Mouse (Mus musculus) 416B (cell line): ENCODE measurements at regions not wholly inside any gene's neighbourhood (a gene's known extent, or its start where the extent isn't known, plus 50 kb on each side); places are given as distances from the start of the nearest gene placed in this dataset.

Experiments used
- DNase-seq: peaks from one replicate; pipeline ENCODE4 v3.0.0; 2011; ENCODE audit warnings: low read depth

- peak; percentile 61 for DNase-seq
Measured at GRCm38 (mm10) chr5:121078531-121078930, 68.6 kb upstream of the Rph3a start.

DNA sequence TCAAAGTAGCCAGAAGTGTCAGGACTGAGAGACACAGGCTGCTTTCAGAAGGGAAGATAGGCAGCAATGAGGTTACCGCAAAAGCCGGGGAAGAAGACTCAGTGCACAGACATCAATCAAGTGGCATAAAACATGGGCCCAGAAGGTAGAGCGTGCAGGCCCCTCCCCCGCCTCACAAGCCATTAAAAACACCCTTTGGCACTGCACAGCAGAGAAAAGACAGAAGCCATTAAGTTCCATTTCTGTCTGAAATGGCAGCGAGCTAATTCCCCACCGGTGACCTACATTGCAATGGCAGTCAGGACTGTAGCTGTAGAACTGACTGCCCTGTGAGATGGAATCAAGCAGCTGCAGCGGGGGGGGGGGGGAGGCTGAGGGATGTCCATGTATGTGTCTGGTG is 66.8 kb upstream of the Rph3a start:
- no peak for DNase-seq

- DNase-seq = peak; percentile 26
Measured at GRCm38 (mm10) chr5:121068821-121069220, 58.9 kb upstream of the Rph3a start.

DNA sequence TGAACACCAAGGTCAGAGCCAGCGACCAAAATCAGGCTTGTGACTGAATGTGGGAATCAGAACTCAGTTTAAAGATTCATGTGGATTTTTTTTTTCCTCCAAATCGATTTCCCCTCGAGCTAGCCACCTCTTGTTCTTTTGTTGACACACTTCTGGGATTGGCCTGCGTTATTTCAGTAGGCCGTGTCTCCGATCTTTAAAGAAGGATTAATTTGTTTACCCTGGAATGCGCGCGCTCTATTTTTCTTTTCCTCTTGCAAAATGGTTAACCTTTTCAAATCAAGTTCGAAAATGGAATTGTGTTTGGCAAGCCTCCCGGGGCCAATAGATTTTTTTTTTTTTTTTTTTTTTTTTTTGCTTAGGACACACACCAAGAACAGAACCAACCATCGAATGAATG is 54.8 kb upstream of the Rph3a start:
- no peak for DNase-seq

GRCm38 (mm10) chr5:121062930-121063584 is 53.2 kb upstream of the Rph3a start:
- no peak for DNase-seq

DNA sequence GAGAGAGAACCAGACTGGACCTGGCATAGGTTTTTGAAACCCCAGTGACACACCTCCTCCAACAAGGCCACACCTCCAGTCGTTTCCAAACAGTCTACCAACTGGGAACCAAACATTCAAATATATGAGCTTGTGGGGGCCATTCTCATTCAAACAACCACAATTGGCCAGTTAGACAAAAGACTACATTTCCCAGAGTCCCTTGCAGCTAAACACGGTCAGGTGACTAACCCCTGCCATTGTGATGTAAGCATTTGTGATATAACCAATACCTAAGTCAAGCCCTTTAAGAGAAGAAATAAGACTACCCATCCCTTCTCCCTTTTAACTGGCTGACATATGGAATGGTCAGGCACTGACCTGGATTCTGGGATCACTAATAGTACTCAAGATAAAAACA is 51.8 kb upstream of the Rph3a start:
- no peak for DNase-seq
